Mouse (Mus musculus) mouse trophoblast stem cell (cell line): ENCODE data around the gene Il21r.

Experiments
- in situ Hi-C, 2 experiments: fragments of 300-500 bp; cut with MseI, MboI; formaldehyde crosslinking; loops; 2 replicates in 1 of 2; 3 replicates in 1 of 2; pipeline ENCODE4 v1.15.1; 2025

Gene Il21r

DNA sequence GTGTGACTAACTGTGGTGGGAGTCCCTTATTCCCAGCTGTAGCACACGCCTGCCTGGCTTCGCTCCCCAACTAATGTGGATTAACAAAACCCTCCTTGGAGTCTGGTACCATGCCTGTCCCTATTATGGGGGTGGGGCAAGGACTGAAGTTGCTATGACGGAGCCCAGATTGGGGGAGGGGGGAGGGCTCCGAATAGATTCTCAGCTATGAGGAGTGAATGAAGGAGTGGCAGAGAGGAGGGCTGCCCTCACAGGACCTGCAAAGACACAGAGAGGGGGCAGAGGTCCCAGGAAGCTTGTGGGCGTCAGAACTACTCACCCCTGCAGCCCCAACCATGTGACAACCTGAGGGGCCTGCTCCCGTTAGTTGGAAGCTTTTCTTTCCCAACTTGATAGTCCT is 35.1 kb downstream of the Il21r start:
- in situ Hi-C loops = no loop called here

DNA sequence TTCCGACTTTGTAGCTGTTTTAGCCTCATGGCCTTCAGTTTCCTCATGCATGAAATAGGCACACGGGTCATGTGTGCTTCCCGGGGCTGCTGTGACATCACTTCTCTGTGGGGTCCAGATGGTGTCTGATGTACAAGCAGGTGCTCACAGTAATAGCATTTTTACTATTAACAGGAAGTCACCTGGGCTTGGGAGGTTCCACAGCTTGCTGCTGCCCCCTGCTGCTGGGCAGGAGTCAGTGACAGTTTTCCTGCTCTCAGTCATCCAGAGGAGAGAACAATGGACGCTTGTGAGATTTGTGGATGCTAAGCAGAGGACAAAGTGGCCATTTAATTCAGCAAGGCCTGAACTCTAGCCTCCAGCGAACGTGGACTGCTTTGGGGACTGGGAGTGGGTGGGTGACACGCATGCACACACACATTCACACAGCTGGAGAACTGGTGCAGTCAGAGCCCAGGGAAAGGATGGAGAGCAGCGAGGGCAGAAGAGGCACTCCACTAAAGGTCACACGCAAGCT is 35.7 kb downstream of the Il21r start:
- in situ Hi-C loops = no loop called here

DNA sequence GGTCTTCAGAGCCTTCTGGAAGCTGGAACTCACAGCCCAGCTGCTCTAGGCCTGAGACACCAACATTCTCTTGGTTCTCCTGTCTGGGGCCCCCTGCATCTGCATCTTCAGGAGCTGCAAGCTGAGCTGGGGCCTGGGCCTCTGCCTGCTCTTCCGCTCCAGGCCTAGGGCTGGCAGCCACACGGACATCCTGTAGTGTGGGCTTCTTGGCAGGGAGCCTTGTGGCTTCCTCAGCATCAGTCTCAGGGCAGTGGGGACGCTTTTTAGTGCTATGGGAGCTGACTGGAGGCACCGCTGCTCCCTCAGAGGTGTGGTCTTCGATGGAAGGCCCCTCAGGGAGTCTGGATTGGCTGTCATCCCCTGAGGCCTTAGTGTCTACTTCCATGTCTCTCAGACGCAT is 40.7 kb downstream of the Il21r start:
- in situ Hi-C loops = no loop called here

DNA sequence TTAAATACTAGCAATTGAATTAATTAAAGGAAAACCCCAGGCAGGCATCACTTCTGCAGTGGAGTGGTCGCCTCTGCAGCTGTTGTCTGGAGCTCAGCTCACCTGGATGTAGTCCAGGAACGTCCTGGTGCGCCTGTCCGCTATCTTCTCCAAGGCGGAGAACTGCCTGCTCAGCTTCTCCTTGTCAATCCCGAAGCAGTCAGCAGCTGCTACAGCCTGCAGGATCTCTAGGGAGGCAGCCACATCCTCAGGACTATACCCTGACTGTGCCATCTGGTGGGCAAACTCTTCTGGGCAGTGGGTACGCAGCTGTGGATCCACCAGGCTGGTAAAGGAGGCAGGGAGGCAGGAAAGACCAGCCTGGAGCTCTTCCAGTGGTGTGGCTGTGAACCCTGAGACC is 42.2 kb downstream of the Il21r start:
- in situ Hi-C loops = no loop called here

GRCm38 (mm10) chr7:125649013-125649412 is 45.8 kb downstream of the Il21r start:
- in situ Hi-C loops = no loop called here

DNA sequence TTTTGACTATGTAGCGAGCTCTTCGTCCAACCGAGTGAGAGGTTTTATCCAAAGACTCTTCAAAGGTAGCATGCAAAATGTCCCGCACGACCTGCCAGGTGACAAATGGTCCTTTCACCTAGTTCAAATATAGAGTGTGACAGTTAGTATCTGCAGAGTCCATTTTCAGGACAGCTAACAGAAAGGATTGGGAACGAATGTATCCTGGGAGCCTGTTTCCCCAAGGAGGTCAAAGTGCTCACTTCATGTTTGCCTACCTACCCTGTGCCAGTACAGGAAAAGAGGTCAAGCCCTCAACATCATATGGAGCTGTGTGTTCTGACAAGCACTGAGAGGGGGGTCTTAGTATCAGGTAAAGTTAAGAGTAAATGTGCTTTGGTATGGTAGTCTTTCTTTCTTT is 54.3 kb downstream of the Il21r start:
- in situ Hi-C loops = no loop called here

GRCm38 (mm10) chr7:125663654-125664053 is 60.4 kb downstream of the Il21r start:
- in situ Hi-C loops = no loop called here

DNA sequence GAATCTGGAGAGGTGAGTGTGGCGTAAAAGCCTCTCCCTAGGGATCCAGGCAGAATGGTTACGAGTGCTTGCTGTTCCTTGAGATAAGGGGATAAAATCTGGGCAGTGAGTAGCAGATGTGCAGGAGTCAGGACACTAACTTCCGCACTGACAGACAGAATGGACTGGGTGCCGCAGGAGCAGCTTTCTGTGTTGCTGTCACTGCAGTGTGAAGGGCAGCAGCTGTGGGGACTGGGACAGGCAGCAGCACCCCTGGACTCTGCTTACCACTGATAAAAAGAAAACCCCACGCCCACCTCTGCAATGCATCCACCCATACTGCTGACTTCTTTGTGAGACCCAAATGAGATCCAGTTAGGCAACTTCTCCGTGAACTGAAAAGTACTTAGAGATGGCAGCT is 67.6 kb downstream of the Il21r start:
- in situ Hi-C loops = no loop called here

- in situ Hi-C loops = no loop called here
Measured at GRCm38 (mm10) chr7:125671396-125671795, 68.2 kb downstream of the Il21r start.

- in situ Hi-C loops = no loop called here
Measured at GRCm38 (mm10) chr7:125674916-125675315, 71.7 kb downstream of the Il21r start.

DNA sequence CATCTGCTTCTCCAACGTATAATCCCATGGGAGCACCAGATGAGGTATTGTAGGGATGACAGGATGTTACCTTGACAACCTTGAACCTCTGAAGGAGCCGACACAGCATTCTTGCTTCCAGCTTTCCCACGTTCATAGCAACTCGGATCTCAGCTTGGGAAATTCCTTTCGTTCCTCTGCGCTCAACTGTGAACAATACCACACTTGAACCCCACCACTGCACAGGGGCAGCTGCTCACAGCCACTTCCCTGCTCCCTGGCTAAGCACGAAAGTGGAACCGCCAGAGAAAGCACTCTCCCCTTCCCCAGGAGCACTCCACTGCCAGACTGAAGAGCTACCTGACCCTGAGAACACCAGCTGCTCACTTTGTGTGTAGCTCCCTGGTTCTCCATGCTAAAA is 75.5 kb downstream of the Il21r start:
- in situ Hi-C loops = no loop called here

GRCm38 (mm10) chr7:125679936-125680335 is 76.7 kb downstream of the Il21r start:
- in situ Hi-C loops = no loop called here
